Mouse (Mus musculus) limb, embryonic 11.5 days (tissue): ENCODE measurements at regions not wholly inside any gene's neighbourhood (a gene's known extent, or its start where the extent isn't known, plus 50 kb on each side); places are given as distances from the start of the nearest gene placed in this dataset.

Source experiments
- ATAC-seq: fragments of 200-750 bp; cut with Nextera tagmentation; 2 replicates; pipeline ENCODE4 v1.8.0; 2017; ENCODE audit warnings: low read depth; ENCODE audit not compliant: insufficient number of reproducible peaks, low FRiP score, low TSS enrichment
- DNase-seq: peaks from one replicate; pipeline ENCODE4 v3.0.0-alpha.2; 2015; ENCODE audit warnings: low spot score
- H3K27ac ChIP-seq: fragments of 300-500 bp; sonication (generic); replicated peaks from 2 replicates; pipeline ENCODE4 v1.5.1; 2014; ENCODE audit warnings: low read depth, mild to moderate bottlenecking, low read length
- H3K27me3 ChIP-seq: fragments of 300-500 bp; sonication (generic); 2 replicates; pipeline ENCODE4 v1.6.1; 2014; ENCODE audit warnings: mild to moderate bottlenecking, low read length, mixed read lengths; ENCODE audit not compliant: control insufficient read depth, insufficient read depth
- H3K36me3 ChIP-seq: fragments of 300-500 bp; sonication (generic); 2 replicates; pipeline ENCODE4 v1.6.1; 2014; ENCODE audit warnings: mild to moderate bottlenecking, low read length, moderate library complexity, mixed read lengths; ENCODE audit not compliant: control insufficient read depth, insufficient read depth
- H3K4me1 ChIP-seq: fragments of 300-500 bp; sonication (generic); 2 replicates; pipeline ENCODE4 v1.6.1; 2014; ENCODE audit warnings: low read length, mixed read lengths; ENCODE audit not compliant: control insufficient read depth, insufficient read depth
- H3K4me2 ChIP-seq: fragments of 300-500 bp; sonication (generic); 2 replicates; pipeline ENCODE4 v1.6.1; 2014; ENCODE audit warnings: low read depth, mild to moderate bottlenecking, moderate library complexity; ENCODE audit not compliant: severe bottlenecking
- H3K4me3 ChIP-seq: fragments of 300-500 bp; sonication (generic); 2 replicates; pipeline ENCODE4 v1.5.1; 2014; ENCODE audit warnings: low read depth, low read length
- H3K9ac ChIP-seq: fragments of 300-500 bp; sonication (generic); 2 replicates; pipeline ENCODE4 v1.6.1; 2014; ENCODE audit warnings: mild to moderate bottlenecking, low read length
- H3K9me3 ChIP-seq: fragments of 300-500 bp; sonication (generic); 2 replicates; pipeline ENCODE4 v1.6.1; 2016; ENCODE audit warnings: low read length; ENCODE audit not compliant: control insufficient read depth
- WGBS: fragments of 180-500 bp; shearing (Covaris S2); extraction: QIAGEN DNeasy Blood & Tissue Kit; methylation state at CpG from one replicate; pipeline ENCODE4 v1.1.7; 2014; 5-methylcytosine and 5-hydroxymethylcytosine counted together

DNA sequence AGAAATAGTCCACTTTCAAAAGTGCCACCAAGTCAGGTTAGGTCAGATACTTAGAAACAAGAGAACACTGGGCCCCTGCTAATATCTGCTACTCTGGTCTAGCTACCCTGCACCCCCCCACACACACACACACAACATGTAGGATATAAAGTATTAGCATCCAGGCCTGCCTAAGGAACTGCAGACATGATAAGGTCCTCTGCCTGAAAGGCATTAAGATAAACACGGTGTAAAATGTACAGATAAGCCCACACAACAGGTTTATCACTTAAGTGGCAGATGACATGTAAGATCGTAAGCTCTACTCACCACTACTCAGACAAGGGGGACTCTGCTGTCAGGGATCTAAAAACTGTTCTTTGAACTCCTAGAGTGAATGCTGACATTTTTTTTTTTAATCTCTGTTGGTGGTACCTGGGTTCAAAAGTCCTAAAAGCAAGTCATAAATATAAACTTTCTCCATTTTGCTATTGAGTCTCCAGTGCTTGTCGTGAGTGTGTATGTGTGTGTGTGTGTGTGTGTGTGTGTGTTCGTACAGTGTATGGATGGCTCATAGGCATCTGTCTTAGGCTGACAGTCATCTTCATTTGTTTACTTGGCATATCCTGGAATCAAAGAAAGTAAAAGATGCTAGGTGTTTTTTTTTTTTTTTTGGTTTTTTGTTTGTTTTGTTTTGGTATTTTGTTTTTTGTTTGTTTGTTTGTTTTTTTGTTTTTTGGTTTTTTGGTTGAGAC, 52.2 kb downstream of the Gm9817 start:
- ATAC-seq (no peak), DNase-seq (no peak)
- H3K27me3 ChIP-seq: no peaks in the 10 kb centered on the region
- H3K9ac ChIP-seq: no peak overlapping the region
- no peak overlapping the region for H3K4me3 ChIP-seq
- H3K9me3 ChIP-seq: no peaks in the 10 kb centered on the region
- H3K4me1 ChIP-seq: no peaks in the 10 kb centered on the region
- 81% methylated on average over 4 of the region's 4 CpGs for WGBS
- no peak overlapping the region for H3K4me2 ChIP-seq
- no peak overlapping the region for H3K27ac ChIP-seq
- no peaks in the 10 kb centered on the region for H3K36me3 ChIP-seq

DNA sequence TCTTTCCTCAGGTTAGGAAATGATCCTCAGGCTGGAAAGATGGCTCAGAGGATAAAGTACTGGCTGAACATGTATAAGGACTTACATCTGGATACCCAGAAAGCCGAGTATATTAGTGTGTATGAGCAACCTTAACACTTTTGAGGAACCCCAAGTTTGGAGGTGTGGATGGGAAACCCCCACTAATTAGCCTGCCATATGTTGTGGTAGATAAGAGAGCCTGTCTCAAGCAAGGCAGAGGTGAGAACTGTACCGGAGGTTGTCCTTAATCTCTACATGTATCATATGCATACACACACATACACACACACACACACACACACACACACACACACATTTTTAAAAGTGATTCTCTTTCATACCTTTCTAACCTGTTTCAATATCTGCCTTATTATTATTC, 62.1 kb downstream of the Gm9817 start:
- no peaks in the 10 kb centered on the region for H3K27me3 ChIP-seq
- H3K4me3 ChIP-seq: no peak overlapping the region
- H3K4me1 ChIP-seq: no peaks in the 10 kb centered on the region
- no peaks in the 10 kb centered on the region for H3K9me3 ChIP-seq
- no peaks in the 10 kb centered on the region for H3K36me3 ChIP-seq
- H3K27ac ChIP-seq: no peak overlapping the region
- 83% methylated on average over 2 of the region's 2 CpGs for WGBS
- ATAC-seq (no peak), DNase-seq (no peak)
- no peak overlapping the region for H3K4me2 ChIP-seq
- H3K9ac ChIP-seq: no peak overlapping the region

DNA sequence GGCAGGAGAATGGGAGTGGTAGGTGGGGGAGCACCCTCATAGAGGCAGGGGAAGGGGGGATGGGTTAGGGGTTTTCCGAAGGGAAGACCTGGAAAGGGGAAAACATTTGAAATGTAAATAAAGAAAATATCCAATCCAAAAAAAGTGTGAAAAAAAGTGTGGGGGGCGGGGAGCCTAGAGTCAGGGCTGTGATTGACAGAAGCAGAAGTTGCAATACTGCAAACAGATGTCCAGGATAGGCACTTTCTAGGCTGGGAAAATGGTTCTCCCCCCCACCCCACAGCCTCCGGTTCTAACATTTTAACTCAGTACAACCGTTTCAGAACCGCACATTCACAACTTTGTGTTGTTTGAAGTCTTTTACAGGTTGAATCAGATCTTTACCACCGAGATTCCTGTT, 66.6 kb downstream of the Gm9817 start:
- Histone ChIP-seq H3K4me2 (no peak overlapping the region), H3K27ac (no peak overlapping the region), H3K4me3 (no peak overlapping the region), H3K36me3 (no peaks in the 10 kb centered on the region), H3K27me3 (no peaks in the 10 kb centered on the region), H3K9me3 (no peaks in the 10 kb centered on the region), H3K9ac (no peak overlapping the region), H3K4me1 (no peaks in the 10 kb centered on the region)
- 79% methylated on average over 6 of the region's 6 CpGs for WGBS
- ATAC-seq (no peak), DNase-seq (no peak)

DNA sequence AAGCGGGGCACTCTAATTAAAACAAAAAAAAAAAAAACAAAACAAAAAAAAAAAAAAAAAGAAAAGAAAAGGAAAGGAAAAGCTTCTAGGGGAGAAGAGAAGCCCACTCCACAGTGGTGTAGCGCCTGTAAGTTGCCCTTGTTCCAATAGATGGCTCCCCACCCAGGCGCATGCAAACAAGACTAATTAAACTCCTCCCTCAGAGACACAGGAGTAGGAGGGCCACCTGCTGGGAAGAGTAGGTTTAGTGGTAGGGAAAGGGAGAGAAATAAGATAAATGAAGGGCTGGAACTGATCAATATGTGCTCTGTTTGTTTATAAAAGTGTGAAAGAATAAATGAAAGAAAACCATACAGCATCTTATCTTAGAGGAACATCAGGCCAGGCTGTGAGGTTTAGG, 77.7 kb downstream of the Gm9817 start:
- no peak overlapping the region for H3K4me2 ChIP-seq
- no peak overlapping the region for H3K9ac ChIP-seq
- 72% methylated on average over 3 of the region's 3 CpGs for WGBS
- DNase-seq (no peak), ATAC-seq (no peak)
- H3K4me3 ChIP-seq: no peak overlapping the region
- no peaks in the 10 kb centered on the region for H3K9me3 ChIP-seq
- H3K4me1 ChIP-seq: no peaks in the 10 kb centered on the region
- no peaks in the 10 kb centered on the region for H3K27me3 ChIP-seq
- no peaks in the 10 kb centered on the region for H3K36me3 ChIP-seq
- no peak overlapping the region for H3K27ac ChIP-seq

DNA sequence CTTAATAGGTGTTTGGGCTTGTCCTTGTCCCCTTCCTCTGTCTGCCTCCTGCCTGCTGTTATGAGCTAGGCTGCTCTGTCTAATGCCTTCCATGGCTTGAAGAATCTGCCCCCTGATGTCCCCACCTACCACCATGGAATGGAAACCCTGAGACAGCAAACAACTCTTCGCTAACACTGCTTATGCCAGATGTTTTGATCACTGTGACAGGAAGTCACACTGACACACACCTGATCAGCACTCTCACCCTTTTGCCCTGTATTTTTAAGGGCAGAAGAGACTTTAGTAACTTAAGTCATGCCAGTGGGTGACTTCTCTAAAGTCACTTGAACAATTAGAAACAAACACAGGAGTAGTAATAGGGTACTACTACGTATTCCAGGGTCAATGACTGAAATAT, 78.5 kb downstream of the Gm9817 start:
- no peak for DNase-seq

DNA sequence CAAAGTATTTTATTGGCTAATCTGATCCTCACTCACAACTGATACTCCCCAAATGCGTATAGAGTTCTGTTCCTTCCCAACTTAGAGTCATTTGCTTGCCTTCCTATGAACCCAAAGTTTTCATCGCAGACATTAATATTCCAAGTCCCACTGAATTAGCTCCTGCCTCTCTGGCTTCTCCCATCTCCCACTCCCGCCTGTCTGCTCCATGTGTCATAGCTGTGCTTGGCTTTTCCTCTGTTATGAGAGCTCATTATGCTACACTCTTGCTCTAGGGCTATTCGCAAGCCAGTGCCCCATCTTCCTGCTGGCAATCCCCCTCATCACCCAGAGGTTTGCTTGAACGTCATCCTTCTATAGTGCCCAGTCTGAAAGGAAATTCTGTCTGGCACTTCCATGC, 81.8 kb downstream of the Gm9817 start:
- Histone ChIP-seq H3K4me3 (no peak overlapping the region), H3K4me1 (0 out of 2 replicates have a peak, but pooled peaks cover 3% of the 10 kb centered on the region), H3K36me3 (no peaks in the 10 kb centered on the region), H3K27ac (no peak overlapping the region), H3K27me3 (no peaks in the 10 kb centered on the region), H3K4me2 (no peak overlapping the region), H3K9ac (no peak overlapping the region), H3K9me3 (no peaks in the 10 kb centered on the region)
- DNase-seq: no peak
- 89% methylated on average over 5 of the region's 5 CpGs for WGBS
- no peak for ATAC-seq

More for the DNA sequence above, 78.5 kb downstream of the Gm9817 start:
- Histone ChIP-seq H3K4me3 (no peak overlapping the region), H3K27ac (no peak overlapping the region), H3K36me3 (no peaks in the 10 kb centered on the region), H3K4me2 (no peak overlapping the region), H3K27me3 (no peaks in the 10 kb centered on the region), H3K9me3 (no peaks in the 10 kb centered on the region), H3K4me1 (no peaks in the 10 kb centered on the region), H3K9ac (no peak overlapping the region)
- 82% methylated on average over 2 of the region's 2 CpGs for WGBS
- no peak for ATAC-seq

DNA sequence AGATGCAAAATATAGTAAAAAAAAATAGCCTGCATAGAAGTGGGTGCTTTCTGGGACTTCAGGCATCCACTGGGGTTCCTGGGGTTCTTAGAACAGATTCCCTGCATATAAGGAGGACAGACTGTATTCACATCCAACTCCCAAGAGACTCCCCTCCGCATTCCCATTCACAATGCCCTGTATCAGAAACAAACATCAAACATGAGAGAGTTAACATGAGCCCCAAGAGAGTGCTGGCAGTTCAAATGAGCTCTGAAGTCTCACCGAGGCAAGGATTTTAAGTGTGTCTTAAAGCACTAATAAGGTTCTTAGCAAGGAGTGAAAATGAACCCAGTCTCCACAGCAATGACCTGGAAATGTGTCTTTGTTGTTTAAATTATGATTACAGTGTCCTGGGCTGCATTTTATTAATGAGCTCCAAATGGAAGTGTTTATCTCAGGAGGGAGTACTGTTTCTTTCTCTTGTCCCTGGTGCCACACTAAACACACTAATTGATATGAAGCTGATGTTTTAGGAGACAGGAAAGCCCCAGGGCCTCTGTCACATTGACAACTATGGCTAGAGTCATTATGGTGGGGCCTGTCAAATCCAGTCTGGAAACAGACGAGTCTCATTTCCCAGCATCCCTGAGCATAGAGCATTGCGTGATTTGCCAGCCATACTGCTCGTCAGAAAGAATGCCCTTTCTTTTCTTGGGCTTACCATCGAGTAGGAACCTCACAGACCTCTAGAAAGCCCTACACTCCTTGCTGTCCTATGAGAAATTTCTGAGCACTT, 85.7 kb downstream of the Gm9817 start:
- no peak overlapping the region for H3K9ac ChIP-seq
- H3K27ac ChIP-seq: no peak overlapping the region
- H3K36me3 ChIP-seq: no peaks in the 10 kb centered on the region
- no peaks in the 10 kb centered on the region for H3K27me3 ChIP-seq
- whole genome bisulfite sequencing: 27% methylated on average over 6 of the region's 6 CpGs
- H3K4me1 ChIP-seq: 0 out of 2 replicates have a peak, but pooled peaks cover 3% of the 10 kb centered on the region
- no peaks in the 10 kb centered on the region for H3K9me3 ChIP-seq
- no peak for ATAC-seq
- H3K4me2 ChIP-seq: no peak overlapping the region
- DNase-seq: no peak
- H3K4me3 ChIP-seq: no peak overlapping the region

DNA sequence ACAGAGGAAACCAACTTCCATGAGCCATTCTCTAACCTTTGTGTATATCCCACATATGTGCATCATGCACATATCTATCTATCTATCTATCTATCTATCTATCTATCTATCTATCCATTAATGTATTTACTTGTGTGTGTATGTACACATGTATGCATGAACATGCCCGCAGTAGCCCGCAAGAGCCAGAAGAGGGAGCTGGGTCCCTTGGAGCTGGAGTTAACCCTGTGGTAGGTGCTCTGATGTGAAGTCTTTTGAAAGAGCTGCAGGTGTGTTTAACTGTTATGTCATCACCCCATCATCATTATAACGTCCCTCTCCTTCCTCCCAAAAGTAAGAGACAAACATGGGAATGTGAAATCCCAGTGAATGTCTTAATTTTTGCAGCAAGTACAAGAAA, 86.7 kb downstream of the Gm9817 start:
- peak; percentile 40 for DNase-seq
- H3K4me3 ChIP-seq: no peak overlapping the region
- H3K36me3 ChIP-seq: no peaks in the 10 kb centered on the region
- H3K4me2 ChIP-seq: no peak overlapping the region
- ATAC-seq: no peak
- H3K9ac ChIP-seq: no peak overlapping the region
- H3K4me1 ChIP-seq: 0 out of 2 replicates have a peak, but pooled peaks cover 3% of the 10 kb centered on the region
- 82% methylated on average over 3 of the region's 3 CpGs for WGBS
- H3K9me3 ChIP-seq: no peaks in the 10 kb centered on the region
- no peak overlapping the region for H3K27ac ChIP-seq
- no peaks in the 10 kb centered on the region for H3K27me3 ChIP-seq
